ENCODE assay signal across 26 mouse cellular contexts in the genomic region with DNA sequence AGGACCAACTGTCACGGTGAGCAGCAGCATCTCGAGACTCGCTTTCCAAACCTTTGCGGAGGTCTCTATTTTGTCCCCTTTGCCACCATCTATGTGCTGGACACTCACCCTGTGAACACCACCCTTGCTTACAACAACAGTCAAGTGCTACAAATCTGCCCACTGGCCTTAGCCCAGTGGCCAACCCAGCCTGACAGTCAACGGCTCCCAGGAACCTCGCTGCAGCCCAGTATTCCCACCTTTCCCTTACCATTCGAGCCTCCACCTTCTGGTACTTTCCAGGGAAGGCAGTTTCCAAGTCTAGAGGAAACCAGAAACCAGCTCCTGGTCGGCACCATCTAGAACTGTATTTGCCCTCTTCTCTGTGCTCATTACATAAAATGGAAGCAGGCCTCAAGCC.
"Had no signal": no experiment of that assay in that cellular context is flagged by ENCODE, and none has a peak within 500 bp of the region (broad histone marks: within the 10 kb centered on the region; RNA-seq: fewer than 3 reads in every experiment).

No protein-coding gene starts in this region.

- H3K9me3 ChIP-seq: embryonic facial prominence, embryonic 10.5 days; embryonic facial prominence, embryonic 12.5 days; embryonic facial prominence, embryonic 13.5 days; embryonic facial prominence, embryonic 15.5 days; forebrain, embryonic 10.5 days; forebrain, embryonic 12.5 days; forebrain, embryonic 13.5 days; forebrain, embryonic 15.5 days had no signal

- H3K36me3 ChIP-seq: embryonic facial prominence, embryonic 12.5 days; embryonic facial prominence, embryonic 15.5 days; forebrain, embryonic 12.5 days; forebrain, embryonic 15.5 days had no signal

- H3K27me3 ChIP-seq: embryonic facial prominence, embryonic 12.5 days; embryonic facial prominence, embryonic 13.5 days; embryonic facial prominence, embryonic 15.5 days; forebrain, embryonic 12.5 days; forebrain, embryonic 13.5 days; forebrain, embryonic 15.5 days had no signal

- H3K4me1 ChIP-seq: embryonic facial prominence, embryonic 10.5 days; embryonic facial prominence, embryonic 12.5 days; embryonic facial prominence, embryonic 13.5 days; embryonic facial prominence, embryonic 15.5 days had no signal

- H3K27ac ChIP-seq: embryonic facial prominence, embryonic 10.5 days; embryonic facial prominence, embryonic 12.5 days; embryonic facial prominence, embryonic 13.5 days; embryonic facial prominence, embryonic 15.5 days; forebrain, embryonic 10.5 days; forebrain, embryonic 12.5 days; forebrain, embryonic 13.5 days; forebrain, embryonic 15.5 days; gastrocnemius, adult 2 months had no signal

- DNase-seq: cerebellum, adult 18-20 months; cerebellum, adult 2 months; cerebellum, adult 8-10 months; cerebellum, adult 9-10 months; cerebellum, adult 9-11 months; cerebellum, postnatal 10 days; cerebellum, postnatal 14 days; cerebellum, postnatal 25 days; cerebellum, postnatal 36 days; embryo, embryonic 11 days; forebrain, postnatal 0 days; gastrocnemius, adult 2 months; gastrocnemius, postnatal 10 days; gastrocnemius, postnatal 14 days; gastrocnemius, postnatal 25 days; gastrocnemius, postnatal 36 days; heart, adult 18-20 months had no signal

- H3K4me3 ChIP-seq: embryonic facial prominence, embryonic 10.5 days; embryonic facial prominence, embryonic 12.5 days; embryonic facial prominence, embryonic 13.5 days; embryonic facial prominence, embryonic 15.5 days; erythroblast, embryonic 14.5 days; forebrain, embryonic 10.5 days; forebrain, embryonic 12.5 days; forebrain, embryonic 13.5 days; forebrain, embryonic 15.5 days; gastrocnemius, adult 2 months had no signal
